Mouse (Mus musculus) limb, embryonic 11.5 days (tissue): ENCODE results near the gene Car2. TPM values are rescaled to one million over a fixed set of nuclear protein-coding genes. Genes with fewer than 3 reads are reported as not detected.

Experiments used
- ATAC-seq: fragments of 200-750 bp; cut with Nextera tagmentation; 2 replicates; pipeline ENCODE4 v1.8.0; 2017; ENCODE audit warnings: low read depth; ENCODE audit not compliant: insufficient number of reproducible peaks, low FRiP score, low TSS enrichment
- DNase-seq: peaks from one replicate; pipeline ENCODE4 v3.0.0-alpha.2; 2015; ENCODE audit warnings: low spot score
- H3K27ac ChIP-seq: fragments of 300-500 bp; sonication (generic); replicated peaks from 2 replicates; pipeline ENCODE4 v1.5.1; 2014; ENCODE audit warnings: low read depth, mild to moderate bottlenecking, low read length
- H3K27me3 ChIP-seq: fragments of 300-500 bp; sonication (generic); 2 replicates; pipeline ENCODE4 v1.6.1; 2014; ENCODE audit warnings: mild to moderate bottlenecking, low read length, mixed read lengths; ENCODE audit not compliant: control insufficient read depth, insufficient read depth
- H3K36me3 ChIP-seq: fragments of 300-500 bp; sonication (generic); 2 replicates; pipeline ENCODE4 v1.6.1; 2014; ENCODE audit warnings: mild to moderate bottlenecking, low read length, moderate library complexity, mixed read lengths; ENCODE audit not compliant: control insufficient read depth, insufficient read depth
- H3K4me1 ChIP-seq: fragments of 300-500 bp; sonication (generic); 2 replicates; pipeline ENCODE4 v1.6.1; 2014; ENCODE audit warnings: low read length, mixed read lengths; ENCODE audit not compliant: control insufficient read depth, insufficient read depth
- H3K4me2 ChIP-seq: fragments of 300-500 bp; sonication (generic); 2 replicates; pipeline ENCODE4 v1.6.1; 2014; ENCODE audit warnings: low read depth, mild to moderate bottlenecking, moderate library complexity; ENCODE audit not compliant: severe bottlenecking
- H3K4me3 ChIP-seq: fragments of 300-500 bp; sonication (generic); 2 replicates; pipeline ENCODE4 v1.5.1; 2014; ENCODE audit warnings: low read depth, low read length
- H3K9ac ChIP-seq: fragments of 300-500 bp; sonication (generic); 2 replicates; pipeline ENCODE4 v1.6.1; 2014; ENCODE audit warnings: mild to moderate bottlenecking, low read length
- H3K9me3 ChIP-seq: fragments of 300-500 bp; sonication (generic); 2 replicates; pipeline ENCODE4 v1.6.1; 2016; ENCODE audit warnings: low read length; ENCODE audit not compliant: control insufficient read depth
- WGBS: fragments of 180-500 bp; shearing (Covaris S2); extraction: QIAGEN DNeasy Blood & Tissue Kit; methylation state at CpG from one replicate; pipeline ENCODE4 v1.1.7; 2014; 5-methylcytosine and 5-hydroxymethylcytosine counted together
- polyA plus RNA-seq: library from polyadenylated mRNA; unstranded; fragments of >200 nt; fragmentation: Nextera tagmentation; extraction: Ambion mirVana; gene quantifications from 2 replicates; pipeline ENCODE4 v1.2.1, GENCODE M21; 2014

Gene Car2
- polyA plus RNA-seq, 1 experiment from 2014 or later: 67.7 TPM

- no peak overlapping the region for H3K27ac ChIP-seq
- no peaks in the 10 kb centered on the region for H3K9me3 ChIP-seq
- H3K4me2 ChIP-seq: no peak overlapping the region
- ATAC-seq: no peak
- H3K4me3 ChIP-seq: no peak overlapping the region
- H3K9ac ChIP-seq: no peak overlapping the region
- no peaks in the 10 kb centered on the region for H3K36me3 ChIP-seq
- peaks cover 5% of the 10 kb centered on the region; the same call in 1 of the 2 replicates for H3K27me3 ChIP-seq
- no peak for DNase-seq
- H3K4me1 ChIP-seq: no peaks in the 10 kb centered on the region
These were observed 1.2 kb upstream of the Car2 start for GRCm38 (mm10) chr3:14884826-14885225.

GRCm38 (mm10) chr3:14887134-14887666, 1.1 kb downstream of the Car2 start:
- Histone ChIP-seq H3K4me1 (no peaks in the 10 kb centered on the region), H3K36me3 (no peaks in the 10 kb centered on the region), H3K4me2 (peak overlapping the region; percentile 64), H3K9ac (no peak overlapping the region), H3K27ac (no peak overlapping the region), H3K4me3 (peak overlapping the region; percentile 48; the same call in 1 of the 2 replicates), H3K9me3 (no peaks in the 10 kb centered on the region), H3K27me3 (peaks cover 5% of the 10 kb centered on the region; the same call in 1 of the 2 replicates)
- ATAC-seq: no peak
- WGBS: 42% methylated on average over 11 of the region's 11 CpGs
- no peak for DNase-seq

GRCm38 (mm10) chr3:14887686-14888295, 1.7 kb downstream of the Car2 start:
- Histone ChIP-seq H3K27me3 (peaks cover 5% of the 10 kb centered on the region; the same call in 1 of the 2 replicates), H3K4me1 (no peaks in the 10 kb centered on the region), H3K9me3 (no peaks in the 10 kb centered on the region), H3K4me2 (no peak overlapping the region), H3K9ac (no peak overlapping the region), H3K27ac (no peak overlapping the region), H3K36me3 (no peaks in the 10 kb centered on the region), H3K4me3 (no peak overlapping the region)
- ATAC-seq: no peak
- no peak for DNase-seq
- 85% methylated on average over 10 of the region's 10 CpGs for WGBS

DNA sequence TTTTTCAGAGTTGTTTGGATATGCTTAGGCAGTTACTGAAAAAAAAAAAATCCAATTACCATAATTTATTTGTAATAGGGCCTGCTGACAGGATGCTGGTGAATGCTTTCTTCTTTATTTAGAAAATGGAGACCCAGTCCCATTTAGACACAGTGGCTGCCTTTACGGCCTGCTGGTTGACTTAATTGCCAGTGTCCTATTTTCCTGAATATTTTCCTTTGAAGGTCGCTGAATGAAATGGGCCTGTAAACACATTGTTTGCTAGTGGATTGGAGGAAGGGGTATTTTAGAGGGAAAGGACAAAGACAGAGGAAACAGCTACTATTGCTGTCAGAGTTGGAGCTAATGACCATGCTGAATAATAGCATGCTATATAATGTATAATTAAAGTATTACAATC, 2.5 kb downstream of the Car2 start:
- Histone ChIP-seq H3K27me3 (peaks cover 5% of the 10 kb centered on the region; the same call in 1 of the 2 replicates), H3K27ac (no peak overlapping the region), H3K36me3 (no peaks in the 10 kb centered on the region), H3K4me2 (no peak overlapping the region), H3K4me1 (no peaks in the 10 kb centered on the region), H3K9ac (no peak overlapping the region), H3K9me3 (no peaks in the 10 kb centered on the region), H3K4me3 (no peak overlapping the region)
- WGBS: 42% methylated on average over 2 of the region's 2 CpGs
- DNase-seq: no peak
- ATAC-seq: no peak

GRCm38 (mm10) chr3:14889085-14889484, 3.0 kb downstream of the Car2 start:
- Histone ChIP-seq H3K9ac (no peak overlapping the region), H3K4me1 (no peaks in the 10 kb centered on the region), H3K36me3 (no peaks in the 10 kb centered on the region), H3K4me3 (no peak overlapping the region), H3K27ac (no peak overlapping the region), H3K27me3 (peaks cover 5% of the 10 kb centered on the region; the same call in 1 of the 2 replicates), H3K4me2 (no peak overlapping the region), H3K9me3 (no peaks in the 10 kb centered on the region)
- DNase-seq (no peak), ATAC-seq (no peak)
- 63% methylated on average over 2 of the region's 2 CpGs for WGBS

DNA sequence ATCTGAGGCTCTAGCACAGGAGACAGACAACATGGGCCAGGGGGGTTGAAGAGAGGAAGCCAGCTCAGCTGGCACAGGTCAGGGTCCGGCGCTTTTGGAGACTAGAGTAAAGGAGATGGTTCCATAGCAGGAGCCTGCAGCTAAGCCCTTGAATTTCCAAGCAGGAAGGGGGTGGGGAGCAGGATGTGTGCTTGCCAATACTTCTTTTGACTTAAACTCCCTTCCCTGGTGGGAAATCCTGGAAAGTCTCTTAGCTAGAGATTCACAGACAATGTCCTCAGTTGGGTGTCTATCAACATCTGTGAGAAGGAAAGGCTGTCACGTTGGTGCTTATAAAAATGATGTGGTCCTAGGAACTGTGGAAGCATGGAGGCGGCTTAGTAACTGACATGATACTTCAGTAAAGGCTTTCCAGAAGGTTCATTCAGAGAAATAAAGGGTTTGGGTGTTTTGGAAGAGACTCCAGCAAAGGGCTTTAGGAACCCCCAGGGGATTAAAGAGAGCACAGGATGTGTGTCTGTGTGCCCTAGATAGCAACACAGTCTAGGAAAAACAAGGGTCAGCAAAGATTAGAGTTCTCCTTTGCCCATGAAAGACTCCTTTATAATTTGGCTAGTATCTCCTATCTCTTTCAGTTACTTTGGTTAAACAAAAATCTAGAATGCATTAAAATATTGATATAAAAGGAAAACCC, 3.8 kb downstream of the Car2 start:
- no peak overlapping the region for H3K9ac ChIP-seq
- 52% methylated on average over 4 of the region's 4 CpGs for WGBS
- no peak overlapping the region for H3K4me3 ChIP-seq
- peaks cover 5% of the 10 kb centered on the region; the same call in 1 of the 2 replicates for H3K27me3 ChIP-seq
- no peak overlapping the region for H3K4me2 ChIP-seq
- no peak for DNase-seq
- no peak for ATAC-seq
- H3K36me3 ChIP-seq: no peaks in the 10 kb centered on the region
- no peaks in the 10 kb centered on the region for H3K9me3 ChIP-seq
- H3K27ac ChIP-seq: no peak overlapping the region
- no peaks in the 10 kb centered on the region for H3K4me1 ChIP-seq

DNA sequence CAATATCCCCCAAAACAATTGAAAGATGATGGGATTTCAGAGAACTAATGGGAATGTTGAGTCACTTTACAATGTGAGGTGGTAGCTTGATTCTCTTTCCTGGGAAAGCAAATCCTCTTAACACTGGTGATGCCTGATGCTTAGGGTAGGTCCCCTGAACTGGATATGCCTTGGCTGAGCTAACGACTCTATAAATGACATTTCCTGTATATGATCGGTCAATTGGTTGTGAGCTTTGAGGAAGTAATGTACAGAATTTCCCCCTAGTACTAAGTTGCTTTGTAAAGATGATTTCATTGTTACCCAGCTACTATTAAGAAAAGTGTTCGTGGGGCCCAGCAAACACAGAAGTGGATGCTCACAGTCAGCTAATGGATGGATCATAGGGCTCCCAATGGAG, 6.9 kb downstream of the Car2 start:
- 83% methylated on average over 3 of the region's 3 CpGs for WGBS
- no peak for DNase-seq

DNA sequence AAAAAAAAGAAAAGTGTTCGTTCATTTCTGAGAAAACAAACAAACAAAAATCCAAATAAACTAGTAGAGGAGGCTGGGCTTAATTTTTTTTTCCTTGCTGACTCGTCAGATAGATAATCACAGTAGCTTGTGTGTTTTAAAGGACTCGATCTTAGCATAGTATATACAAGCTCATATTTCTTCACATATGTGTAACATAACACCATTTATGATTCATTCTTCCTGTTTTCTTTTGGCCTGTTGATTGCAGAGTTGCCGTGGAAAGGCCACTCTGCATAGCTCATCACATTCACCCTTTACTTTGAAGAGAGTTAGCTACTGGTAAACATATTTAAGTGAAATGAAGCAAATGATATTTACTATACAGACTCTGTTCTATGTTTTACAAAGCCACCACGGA, 7.6 kb downstream of the Car2 start:
- ATAC-seq (no peak), DNase-seq (no peak)
- no peak overlapping the region for H3K4me2 ChIP-seq
- no peaks in the 10 kb centered on the region for H3K27me3 ChIP-seq
- H3K9ac ChIP-seq: no peak overlapping the region
- WGBS: 77% methylated on average over 5 of the region's 5 CpGs
- H3K9me3 ChIP-seq: no peaks in the 10 kb centered on the region
- H3K27ac ChIP-seq: no peak overlapping the region
- H3K36me3 ChIP-seq: no peaks in the 10 kb centered on the region
- no peak overlapping the region for H3K4me3 ChIP-seq
- no peaks in the 10 kb centered on the region for H3K4me1 ChIP-seq

More for the DNA sequence above, 6.9 kb downstream of the Car2 start:
- no peak for ATAC-seq
- Histone ChIP-seq H3K27me3 (no peaks in the 10 kb centered on the region), H3K4me1 (no peaks in the 10 kb centered on the region), H3K9me3 (no peaks in the 10 kb centered on the region), H3K9ac (no peak overlapping the region), H3K4me3 (no peak overlapping the region), H3K36me3 (no peaks in the 10 kb centered on the region), H3K4me2 (no peak overlapping the region), H3K27ac (no peak overlapping the region)
